Mouse (Mus musculus): ENCODE measurements around the gene Zfyve16. TPM values are rescaled to one million over a fixed set of nuclear protein-coding genes. Genes with fewer than 3 reads are reported as not detected.

Gene Zfyve16
- total RNA-seq (2022) = 1 to 10 TPM; 6.9 to 7.9 (median 7.1) TPM

DNA sequence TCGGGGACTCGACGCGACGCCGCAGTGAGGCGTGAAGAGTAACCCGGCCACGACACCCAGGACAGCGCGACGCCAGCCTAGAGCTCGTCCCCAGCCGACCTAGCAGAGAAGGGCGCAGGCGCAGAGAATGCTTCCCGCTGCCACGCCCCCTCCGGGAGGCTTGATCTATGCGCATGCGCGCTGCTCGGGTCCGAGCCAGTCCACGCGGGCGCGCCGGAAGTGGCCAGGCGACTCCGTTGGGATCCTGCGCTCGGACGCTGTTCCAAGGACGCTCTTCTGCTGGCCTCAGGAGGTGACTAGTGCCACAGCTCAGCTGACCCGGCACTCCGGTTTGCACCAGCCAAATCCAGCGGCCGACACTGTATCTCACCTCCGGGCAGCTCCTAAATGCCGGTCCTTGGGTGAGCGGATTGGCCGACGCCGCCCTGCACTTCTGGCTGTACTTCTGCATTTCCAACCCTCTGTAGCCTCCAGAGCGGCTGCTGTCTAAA lies at the start of gene Zfyve16:
TSS of gene Zfyve16 (minus strand) at position 148 of the 491 bp plus-strand sequence.
- peak; percentile 94 to 95 for DNase-seq (ENCODE audit: low spot score in 2 of 2)

DNA sequence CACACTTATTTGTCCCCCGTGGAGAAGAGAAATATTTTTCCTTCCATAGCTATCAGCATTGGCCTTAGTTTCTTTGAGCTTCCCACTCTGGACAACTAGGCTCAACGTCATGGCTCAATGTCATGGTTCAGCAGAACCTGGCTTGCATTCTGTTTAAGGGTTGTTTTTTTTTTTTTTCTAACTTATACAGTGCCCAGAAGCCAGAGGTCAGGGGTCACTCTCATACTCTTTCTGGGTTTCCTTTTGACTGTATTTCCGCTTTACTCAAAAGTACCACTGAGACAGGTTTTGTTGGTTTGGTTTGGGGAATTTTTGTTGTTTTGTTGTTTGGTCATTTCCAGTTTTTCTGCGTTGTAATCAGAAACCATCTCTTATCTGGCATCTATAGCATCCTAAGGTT lies 47.5 kb upstream of the Zfyve16 start:
- no peak for DNase-seq (ENCODE audit: low spot score in 2 of 2)

DNA sequence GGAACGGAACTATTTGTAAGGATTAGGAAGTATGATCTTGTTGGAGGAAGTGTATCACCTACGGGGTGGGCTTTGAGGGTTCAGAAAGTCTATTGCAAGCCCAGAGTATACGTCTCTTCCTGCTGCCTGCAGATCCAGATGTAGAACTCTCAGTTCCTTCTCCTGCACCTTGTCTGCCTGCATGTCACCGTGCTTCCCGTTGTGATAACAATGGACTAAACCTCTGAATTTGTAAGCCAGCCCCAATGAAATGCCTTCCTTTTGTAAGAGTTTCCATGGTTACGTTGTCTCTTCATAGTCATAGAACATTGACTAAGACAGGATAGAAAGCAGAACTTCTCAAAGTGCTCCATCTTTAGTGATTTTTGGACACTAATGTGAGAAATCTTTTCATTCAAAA lies 46.0 kb upstream of the Zfyve16 start:
- DNase-seq (ENCODE audit: low spot score in 2 of 2) = no peak

DNA sequence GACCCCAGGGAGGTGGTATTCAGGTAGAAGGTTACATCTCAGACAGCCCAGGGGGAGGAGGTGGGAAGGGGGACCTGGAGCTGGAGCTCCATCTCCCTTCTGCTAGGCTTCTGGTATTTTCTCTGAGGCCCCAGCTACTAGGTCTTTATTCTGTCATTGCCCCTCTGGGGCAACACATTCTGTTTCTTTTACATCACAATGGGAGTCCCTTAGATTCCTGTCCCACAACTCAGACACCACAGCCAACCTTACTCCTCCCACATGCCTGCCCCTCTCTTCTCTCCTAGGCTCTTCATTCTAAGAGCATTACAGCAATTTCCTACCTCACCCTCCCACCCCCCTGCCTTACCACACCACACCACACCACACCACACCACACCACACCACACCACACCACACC lies 45.4 kb upstream of the Zfyve16 start, which contains the start of gene Spz1:
TSS of gene Spz1 (minus strand) at position 101 of the 400 bp plus-strand sequence.
- DNase-seq (ENCODE audit: low spot score in 2 of 2) = no peak

DNA sequence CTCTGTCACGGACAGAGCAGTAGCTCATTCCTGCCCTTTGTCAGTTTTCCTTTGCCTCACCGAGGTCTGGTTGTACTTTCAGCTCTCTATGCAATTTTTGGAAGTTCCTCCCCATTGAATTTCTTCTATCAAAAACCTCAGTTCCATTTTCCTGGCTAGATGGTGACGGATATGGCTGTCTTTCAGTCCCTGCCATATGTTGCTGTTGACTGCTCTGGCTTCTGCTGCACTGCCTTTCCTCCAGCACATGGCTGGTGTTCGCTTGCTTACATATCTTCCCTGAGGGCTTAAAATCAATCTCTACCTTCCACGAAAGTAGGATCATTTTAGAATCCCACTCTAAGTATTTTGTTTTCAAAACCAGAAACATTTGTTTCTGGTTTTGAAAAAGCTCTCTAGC lies 28.8 kb upstream of the Zfyve16 start:
- DNase-seq (ENCODE audit: low spot score in 2 of 2) = no peak

DNA sequence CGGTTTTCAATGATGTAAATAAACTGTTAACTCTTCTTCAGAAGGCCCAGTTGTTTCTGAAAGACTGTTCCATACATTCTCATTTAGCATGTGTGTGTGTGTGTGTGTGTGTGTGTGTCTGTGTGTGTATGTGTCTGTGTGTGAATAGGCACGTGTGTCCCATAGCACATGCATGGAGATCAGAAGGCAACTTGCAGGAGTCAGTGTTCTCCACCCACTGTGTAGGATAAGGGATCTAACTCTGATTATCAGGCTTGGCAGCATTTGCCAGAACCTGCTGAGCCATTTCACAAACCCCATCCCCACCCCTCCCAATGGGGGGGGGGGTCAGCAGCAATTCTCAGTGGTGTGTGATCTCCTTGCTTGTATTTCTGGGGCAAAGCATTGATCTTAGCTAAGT lies 26.6 kb upstream of the Zfyve16 start:
- DNase-seq (ENCODE audit: low spot score in 2 of 2) = no peak

DNA sequence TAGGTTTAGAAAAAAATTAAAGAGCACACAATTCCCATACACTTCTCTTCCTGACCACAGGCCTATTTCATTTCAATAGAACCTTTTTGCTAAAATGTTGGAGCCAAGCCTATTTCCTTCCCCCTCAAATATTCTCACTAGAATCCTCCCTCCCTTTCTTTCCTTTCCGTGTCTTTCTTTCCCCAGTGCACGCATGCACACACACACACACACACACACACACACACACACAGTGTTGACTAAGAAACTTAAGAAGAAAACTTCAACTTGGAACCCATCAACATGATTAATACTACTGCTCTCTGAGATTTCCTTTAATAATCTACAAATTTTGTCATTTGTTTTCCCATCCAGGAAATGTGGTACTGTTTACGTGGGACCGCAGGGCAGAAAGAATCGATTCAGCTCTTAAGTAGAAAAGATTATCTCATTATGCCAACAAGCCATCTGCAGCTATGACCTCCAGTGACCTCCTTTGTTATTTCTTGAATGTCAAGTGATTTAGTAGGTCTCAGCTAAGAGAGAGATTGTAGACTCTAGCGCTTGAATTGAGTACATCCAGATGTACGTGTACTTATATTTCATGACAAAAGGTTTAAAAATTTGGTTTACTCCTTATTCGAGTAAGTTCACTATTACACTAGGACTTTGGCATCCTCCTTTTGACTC lies 25.9 kb upstream of the Zfyve16 start:
- DNase-seq (ENCODE audit: low spot score in 2 of 2) = no peak

DNA sequence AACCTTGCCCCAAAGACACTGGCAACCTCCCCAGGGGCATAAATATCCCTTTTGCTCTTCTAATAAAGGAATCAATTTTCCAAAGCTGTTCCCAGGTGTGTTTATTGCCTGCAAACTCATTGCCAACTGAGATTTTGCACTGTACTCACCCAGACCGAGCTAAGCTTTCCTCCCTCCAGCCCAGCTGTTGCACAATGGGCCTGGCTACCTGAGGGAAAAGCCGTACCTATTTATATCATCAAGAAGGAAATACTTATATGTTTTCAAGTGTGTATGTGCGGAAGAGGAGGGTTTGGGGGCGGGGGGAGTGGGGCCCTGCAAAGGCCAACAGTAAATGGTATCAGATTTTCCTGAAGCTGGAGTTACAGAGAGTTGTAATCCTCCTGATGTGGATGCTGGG lies 16.4 kb upstream of the Zfyve16 start:
- no peak for DNase-seq (ENCODE audit: low spot score in 2 of 2)

DNA sequence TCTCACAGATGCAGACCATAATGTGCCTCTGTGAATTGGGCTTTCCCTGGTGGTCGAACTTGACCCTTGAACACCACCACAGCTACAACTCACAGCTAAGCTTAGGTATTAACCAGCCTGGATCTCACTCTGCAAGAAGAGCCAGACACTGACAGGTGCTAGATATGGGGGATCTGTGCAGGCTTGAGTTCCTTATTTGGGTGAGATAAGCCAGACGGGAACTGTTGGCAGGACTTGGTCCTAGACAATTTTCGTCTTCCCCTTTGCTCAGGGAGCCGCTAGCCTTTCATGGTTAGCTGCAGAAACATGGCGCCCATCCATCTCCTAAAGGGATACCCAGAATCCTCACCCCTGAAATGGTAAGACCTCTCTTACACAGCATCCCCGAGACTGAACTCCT lies 10.3 kb upstream of the Zfyve16 start:
- no peak for DNase-seq (ENCODE audit: low spot score in 2 of 2)

DNA sequence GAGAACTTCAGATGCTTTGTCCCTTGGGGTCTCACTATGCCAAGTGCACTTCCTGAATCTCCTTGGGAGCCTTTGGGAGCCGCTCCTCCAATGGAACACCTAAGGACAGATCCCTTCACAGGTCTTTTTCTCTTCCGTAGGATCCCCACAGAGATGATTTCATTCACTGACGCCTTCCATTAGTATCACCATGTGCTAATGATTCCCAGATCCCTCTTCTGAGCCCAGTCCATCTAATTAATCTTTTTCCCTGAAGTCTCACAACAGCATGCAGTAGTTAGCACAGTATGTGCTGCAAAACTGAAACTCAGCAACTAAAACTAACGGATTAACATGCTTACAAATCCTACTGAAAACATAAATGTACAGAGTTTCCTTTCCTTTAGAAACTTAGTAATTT lies 8.5 kb upstream of the Zfyve16 start:
- no peak for DNase-seq (ENCODE audit: low spot score in 2 of 2)

DNA sequence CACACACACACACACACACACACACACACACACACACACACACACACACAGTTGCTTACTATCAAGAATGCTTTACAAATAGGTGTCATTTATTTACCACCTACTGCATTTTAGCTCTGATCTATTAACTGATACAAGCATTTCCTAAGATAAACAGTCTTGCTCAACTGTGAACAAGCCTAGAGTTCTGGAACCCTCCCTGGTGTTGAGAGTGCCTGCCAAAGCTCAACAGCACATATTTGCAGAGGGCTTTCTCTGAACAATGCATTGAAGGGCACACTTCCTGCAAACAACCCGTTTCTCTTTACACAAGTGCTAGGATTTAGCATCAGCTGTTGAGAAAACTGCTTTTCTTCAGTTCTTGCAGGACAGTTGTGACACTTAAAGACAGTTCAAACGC lies 3.1 kb upstream of the Zfyve16 start:
- no peak for DNase-seq (ENCODE audit: low spot score in 2 of 2)

DNA sequence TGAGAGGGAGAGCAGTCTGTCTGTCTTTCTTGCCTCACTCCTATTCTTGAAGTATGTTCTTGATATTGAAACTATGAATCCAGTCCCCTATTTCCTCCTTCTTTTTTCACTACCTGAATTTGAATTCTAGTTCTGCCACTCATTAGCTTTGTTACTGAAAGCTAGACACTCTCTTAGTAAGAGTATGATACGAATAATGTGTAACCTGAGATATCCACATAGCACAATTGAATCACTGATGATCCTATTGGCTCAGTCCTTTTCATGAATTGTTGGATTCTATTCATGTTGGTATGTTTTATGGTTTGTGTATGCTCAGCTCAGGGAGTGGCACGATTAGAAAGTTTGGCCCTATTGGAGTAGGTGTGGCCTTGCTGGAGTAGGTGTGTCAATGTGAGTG lies 1.5 kb upstream of the Zfyve16 start:
- DNase-seq (ENCODE audit: low spot score in 2 of 2) = no peak

DNA sequence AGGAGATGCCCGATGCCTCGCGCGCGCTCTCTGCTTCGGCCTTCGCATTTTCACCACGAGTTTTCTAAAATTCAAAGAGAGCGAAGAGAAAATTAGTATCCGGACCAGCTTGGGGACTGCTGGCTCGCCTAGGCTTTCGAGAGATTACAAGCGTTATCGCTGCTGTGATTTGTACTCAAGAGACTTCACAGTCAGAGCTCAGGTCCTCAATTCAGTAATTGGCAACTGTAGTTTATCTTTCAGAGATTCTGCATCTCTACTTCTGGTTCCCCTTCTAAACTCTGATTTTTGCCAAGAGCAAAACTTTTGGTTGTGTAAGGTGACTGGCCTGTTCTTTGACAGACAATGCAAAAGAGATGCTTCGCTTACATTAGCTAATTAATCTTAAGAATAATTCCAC lies 569 bp upstream of the Zfyve16 start:
- DNase-seq (ENCODE audit: low spot score in 2 of 2) = no peak

DNA sequence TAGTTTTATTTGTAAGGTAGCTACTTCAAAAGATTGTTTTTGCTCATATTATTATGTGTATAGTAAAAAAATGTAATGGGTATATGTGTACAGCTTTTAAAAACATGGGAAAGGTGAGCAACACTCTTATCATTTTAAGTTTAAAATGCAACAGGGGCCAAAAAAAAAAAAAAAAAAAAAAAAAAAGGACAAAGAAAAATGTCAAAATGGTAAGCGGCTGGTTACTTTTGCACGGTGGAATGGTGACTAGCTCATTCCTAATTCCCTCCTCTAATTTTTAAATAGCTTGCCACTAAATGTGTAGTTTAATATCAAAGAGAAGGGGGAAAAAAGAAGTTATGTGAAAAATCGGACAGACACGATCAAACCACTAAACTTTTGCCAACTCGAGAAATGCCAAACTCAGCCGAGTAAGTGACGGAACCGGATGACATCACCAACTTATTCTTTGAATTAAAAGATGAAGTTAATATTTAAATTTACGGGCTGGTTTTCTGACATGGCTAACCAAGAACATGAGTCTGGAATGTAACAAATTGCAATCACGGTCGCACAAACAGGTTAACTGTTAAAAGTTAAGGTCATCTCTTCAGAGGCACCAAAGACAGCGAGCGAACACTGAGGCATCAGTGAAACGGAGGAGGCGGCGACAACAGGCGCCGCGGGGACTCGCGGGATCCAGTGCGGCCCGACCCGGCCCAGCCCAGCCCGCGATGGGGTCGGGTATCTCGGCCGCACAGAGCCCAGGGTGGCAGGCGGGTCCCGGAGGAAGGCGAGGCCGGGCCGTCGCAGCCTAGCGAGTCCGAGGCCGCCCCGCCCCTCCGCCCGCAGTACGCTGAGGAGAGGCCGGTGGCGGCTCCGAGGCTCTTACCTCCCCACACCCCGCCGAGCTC lies 594 bp downstream of the Zfyve16 start:
- no peak for DNase-seq (ENCODE audit: low spot score in 2 of 2)

DNA sequence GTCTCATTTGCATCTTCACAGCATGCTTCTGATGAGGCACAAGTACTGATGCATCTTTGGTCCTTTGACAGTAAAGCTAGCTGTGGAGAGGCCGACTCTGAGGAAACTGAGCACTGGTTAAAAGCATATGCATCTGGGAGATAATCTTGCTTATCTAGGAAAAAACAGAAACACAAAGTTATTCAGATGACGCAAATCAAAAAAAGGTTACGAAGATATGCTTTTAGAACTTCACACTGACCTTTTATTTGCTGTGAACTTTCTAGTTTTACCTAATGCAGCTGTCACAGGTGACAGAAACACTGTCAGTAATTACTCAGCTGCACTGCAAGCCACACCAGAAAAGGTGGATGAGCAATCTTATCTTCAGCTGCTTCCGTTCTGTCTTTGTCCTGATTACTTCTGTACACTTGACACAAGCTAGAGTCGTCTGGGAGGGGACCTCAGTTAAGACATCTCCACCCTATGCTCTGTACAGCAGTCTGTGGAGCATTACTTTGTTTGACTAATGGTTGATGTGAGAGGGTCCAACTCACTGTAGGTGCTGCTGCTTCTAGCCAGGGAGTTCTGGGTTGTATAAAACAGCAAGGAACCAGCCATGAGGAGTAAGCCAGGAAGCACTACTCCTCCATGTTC lies 7.4 kb downstream of the Zfyve16 start:
- no peak for DNase-seq (ENCODE audit: low spot score in 2 of 2)

DNA sequence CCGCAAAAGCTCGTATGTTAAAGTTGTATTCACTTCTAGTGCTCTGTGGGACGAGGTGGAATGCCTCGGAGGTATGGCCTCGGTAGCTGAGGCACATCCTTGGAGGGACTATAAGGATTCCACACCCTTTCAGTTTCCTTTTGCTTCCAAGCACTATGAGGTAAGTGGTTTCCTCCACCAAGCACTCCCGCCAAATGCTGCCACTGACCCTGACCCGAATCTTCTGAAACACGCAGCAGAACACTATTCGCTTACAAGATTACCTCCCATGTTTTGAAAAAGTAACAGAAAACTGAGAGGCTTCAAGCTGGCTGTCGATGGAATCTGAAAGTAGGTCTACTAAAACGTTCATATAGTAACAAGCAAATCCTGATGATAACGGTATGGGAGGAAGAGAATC lies 25.8 kb downstream of the Zfyve16 start:
- no peak for DNase-seq (ENCODE audit: low spot score in 2 of 2)

DNA sequence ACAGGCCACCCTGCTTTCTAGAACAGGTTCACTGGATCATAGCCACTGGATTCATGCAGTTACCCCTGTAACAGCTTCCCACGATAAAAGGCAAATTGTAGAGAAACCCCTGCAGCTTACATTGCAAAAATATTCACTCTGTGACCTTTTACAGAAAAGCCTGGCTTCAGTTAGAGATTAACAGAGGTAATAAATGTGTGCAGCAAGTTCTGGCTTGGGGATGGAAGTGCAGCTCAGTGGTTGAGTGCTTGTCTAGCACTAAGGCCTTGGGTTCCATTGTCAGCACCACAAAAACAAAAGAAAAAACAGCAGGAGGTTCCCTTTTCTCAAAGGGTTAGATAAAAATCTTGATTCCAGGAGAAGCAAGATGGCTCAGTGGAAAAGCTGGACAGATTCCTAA lies 38.7 kb downstream of the Zfyve16 start:
- DNase-seq (ENCODE audit: low spot score in 2 of 2) = no peak

DNA sequence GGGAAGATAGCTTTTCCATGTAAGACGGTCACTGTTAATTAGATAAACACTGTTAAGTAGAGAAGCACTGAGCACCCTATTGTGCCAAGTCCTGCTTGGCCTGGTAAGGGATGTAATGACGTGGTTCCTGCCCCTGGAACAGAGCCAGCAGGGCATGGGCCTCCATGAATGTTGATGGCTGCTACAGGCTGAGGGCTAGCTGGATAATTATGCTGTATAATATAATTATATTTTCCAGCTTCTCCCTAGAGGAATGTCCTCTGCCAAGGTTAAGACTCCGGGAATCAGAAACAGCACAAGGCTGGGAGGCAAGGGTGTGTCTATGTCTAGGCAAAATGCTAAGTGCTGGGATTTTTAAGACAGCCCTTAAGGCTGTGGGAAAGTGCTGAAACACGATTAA lies 39.9 kb downstream of the Zfyve16 start:
- DNase-seq (ENCODE audit: low spot score in 2 of 2) = no peak

DNA sequence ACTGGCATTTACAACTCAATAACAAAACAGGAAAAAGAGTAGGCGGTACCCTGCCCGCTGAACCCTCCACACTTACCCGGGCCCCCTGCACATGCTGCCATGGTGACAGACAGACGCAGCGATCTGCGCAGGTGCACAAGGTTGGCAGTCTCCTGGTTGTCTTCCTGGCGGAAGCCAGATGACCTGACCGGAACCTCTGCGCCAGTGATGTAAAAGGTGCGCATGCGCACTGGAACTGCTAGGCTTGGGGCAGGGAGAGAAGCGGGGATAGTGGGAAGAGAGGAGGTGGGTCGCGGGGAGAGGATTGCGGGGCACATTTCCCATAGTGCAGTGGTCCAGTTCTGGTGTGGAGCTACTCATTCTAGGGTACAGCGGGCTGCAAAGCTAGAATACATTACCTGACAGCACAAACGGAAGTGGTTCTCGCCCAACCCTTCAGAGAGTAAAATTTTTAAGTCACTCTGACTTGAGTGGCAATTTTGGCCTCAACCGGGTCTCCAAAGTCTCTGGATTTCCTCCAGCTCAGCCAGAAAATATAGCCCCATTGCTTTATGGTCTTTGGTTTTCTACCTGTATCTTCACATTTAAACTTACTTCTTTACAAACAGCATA lies 46.7 kb downstream of the Zfyve16 start, which contains the start of gene Fam151b:
TSS of gene Fam151b (minus strand) at position 164 of the 612 bp plus-strand sequence.
- peak; percentile 65 to 85 for DNase-seq (ENCODE audit: low spot score in 2 of 2)

DNA sequence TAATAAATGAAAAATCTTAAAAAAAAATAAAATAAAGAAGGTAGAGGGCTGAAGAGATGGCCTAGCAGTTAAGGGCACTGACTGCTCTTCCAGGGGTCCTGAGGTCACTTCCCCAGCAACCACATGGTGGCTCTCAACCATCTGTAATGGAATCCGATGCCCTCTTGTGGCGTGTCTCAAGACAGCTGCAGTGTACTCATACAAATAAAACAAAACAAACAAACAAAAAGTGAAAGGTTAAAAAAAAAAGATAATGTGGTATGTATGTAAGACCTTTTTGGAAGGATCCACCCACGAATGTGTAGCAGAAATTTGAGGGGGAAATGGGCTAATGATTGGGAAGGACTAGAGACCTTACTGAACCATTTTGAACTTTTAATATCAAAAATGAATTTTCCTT lies 47.3 kb downstream of the Zfyve16 start:
- DNase-seq (ENCODE audit: low spot score in 2 of 2) = peak in 1 of 2 experiments; percentile 6

DNA sequence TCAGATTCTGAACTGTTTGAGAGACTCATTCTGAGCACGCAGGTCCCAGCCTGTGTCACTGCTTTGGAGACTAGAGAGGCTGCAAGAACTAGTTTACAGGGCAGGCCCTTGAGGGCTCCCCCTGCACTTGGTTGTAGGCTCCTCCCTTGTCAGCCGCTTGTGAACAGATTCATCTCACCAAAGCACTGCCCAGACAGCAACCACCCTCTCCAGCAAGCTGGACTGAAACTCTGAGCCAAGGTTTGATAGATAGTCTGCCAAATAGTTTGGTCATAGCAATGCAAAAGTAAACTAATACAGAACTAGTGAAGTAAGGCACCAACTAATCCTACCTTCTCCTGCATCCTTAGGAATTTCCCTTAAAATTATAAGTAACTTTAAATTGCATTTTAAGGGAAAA lies 60.5 kb downstream of the Zfyve16 start:
- no peak for DNase-seq (ENCODE audit: low spot score in 2 of 2)

DNA sequence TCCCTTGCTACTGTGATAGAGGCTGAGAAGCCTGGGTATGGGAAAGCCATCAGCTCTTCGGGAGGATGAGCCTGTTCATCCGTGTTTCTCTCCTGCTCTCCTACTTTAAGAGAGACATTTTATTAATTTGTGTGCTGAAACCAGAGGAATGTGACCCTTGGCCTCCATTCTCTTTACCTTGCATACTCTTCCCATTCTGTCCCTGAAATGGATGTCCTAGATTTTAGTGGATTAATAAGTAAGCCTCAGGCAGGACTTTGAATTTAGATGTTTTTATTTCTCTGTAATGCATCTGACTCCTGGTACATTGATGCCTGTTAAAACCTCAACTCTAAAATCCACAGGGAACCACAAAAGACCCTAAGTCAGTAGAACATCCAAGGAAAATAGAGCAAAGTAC lies 61.3 kb downstream of the Zfyve16 start:
- no peak for DNase-seq (ENCODE audit: low spot score in 2 of 2)
